Comparison of ENCODE assay signal across 9 mouse cellular contexts in the genomic region with DNA sequence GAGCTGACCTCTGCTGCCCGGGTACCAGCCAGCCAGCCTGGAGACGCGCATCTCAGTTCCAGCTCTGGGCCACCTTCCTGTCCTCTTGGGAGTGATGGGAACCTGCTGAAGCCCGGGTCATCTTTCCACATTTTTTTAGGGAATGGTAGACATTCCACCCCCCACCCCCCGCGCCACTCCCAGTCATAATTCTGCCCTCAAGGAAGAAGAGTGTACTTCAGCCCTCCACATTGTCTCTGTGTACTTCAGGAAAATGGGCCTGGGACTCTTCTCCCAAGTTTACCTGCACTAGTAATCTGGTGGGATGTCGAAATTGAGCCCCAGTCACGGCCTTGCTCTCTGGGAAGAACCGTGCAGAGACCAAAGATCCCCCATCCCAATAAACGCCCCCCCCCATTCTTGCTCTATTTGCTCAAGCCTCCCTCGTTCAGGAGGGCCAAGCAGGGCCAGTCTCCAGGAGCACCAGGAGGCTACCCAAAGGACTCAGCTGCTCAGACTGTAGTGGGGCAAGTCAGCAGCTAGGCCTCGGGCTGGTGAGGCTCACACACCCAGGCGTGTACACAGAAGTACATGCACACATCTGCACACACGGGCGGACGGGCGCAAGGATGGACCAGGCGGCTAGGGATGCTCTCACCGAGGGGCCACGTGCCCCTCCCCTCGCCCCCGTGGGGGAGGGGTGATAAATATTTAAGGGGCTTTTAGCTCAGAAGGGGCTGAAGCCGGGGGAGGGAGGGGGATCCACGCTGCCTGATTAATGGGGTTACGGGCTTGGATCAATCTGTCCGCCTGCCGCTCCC. TPM values are rescaled to one million over a fixed set of nuclear protein-coding genes. Genes with fewer than 3 reads are reported as not detected.
DNase-seq lines count a peak whose midpoint lies in the region; ATAC-seq and TF ChIP-seq lines count a peak whose summit lies in the region.
"Not testable (repeated sequence)": the region's sequence is repeated elsewhere in the genome, so short reads cannot be mapped to it uniquely, and the experiment has no call there.
"Had no signal": no experiment of that assay in that cellular context is flagged by ENCODE, and none has a peak within 500 bp of the region (broad histone marks: within the 10 kb centered on the region; RNA-seq: fewer than 3 reads in every experiment).

No protein-coding gene starts in this region.

- not testable (repeated sequence) for TF ChIP-seq CTCF in brain, embryonic 14.5 days (IDR thresholded peaks at IDR 0.05; ENCODE audit: borderline replicate concordance, extremely low read depth, insufficient read depth, insufficient read length); lung, embryonic 14.5 days (IDR thresholded peaks at IDR 0.05; ENCODE audit: low read depth)

- H3K4me3 ChIP-seq in forebrain, embryonic 10.5 days: peak overlapping the region; percentile 32; the same call in 1 of the 2 replicates
- 0 out of 2 replicates have a peak overlapping the region, but pooled peaks have one; percentile 24 for H3K4me3 ChIP-seq in heart, embryonic 10.5 days
- H3K4me3 ChIP-seq in hindbrain, embryonic 13.5 days; midbrain, embryonic 16.5 days (ENCODE audit: low read depth, low read length): not testable (repeated sequence)
- 0 out of 2 replicates have a peak overlapping the region, but pooled peaks have one; percentile 12 for H3K4me3 ChIP-seq in lung, embryonic 14.5 days (ENCODE audit: low read depth, low read length)

- peak overlapping the region; percentile 40 for H3K4me2 ChIP-seq in hindbrain, embryonic 13.5 days
- H3K4me2 ChIP-seq in lung, embryonic 14.5 days: peak overlapping the region; percentile 46
- H3K4me2 ChIP-seq in midbrain, embryonic 16.5 days (ENCODE audit: low read length): peak overlapping the region; percentile 25; the same call in 1 of the 2 replicates

- peaks cover 13% of the 10 kb centered on the region for H3K27me3 ChIP-seq in forebrain, embryonic 10.5 days (ENCODE audit: poor library complexity, severe bottlenecking)
- peaks cover 24% of the 10 kb centered on the region; the same call in 1 of the 2 replicates for H3K27me3 ChIP-seq in heart, embryonic 10.5 days (ENCODE audit: insufficient read depth, poor library complexity, severe bottlenecking)
- not testable (repeated sequence) for H3K27me3 ChIP-seq in hindbrain, embryonic 13.5 days; lung, embryonic 14.5 days (ENCODE audit: insufficient read depth, low read length); midbrain, embryonic 16.5 days (ENCODE audit: control insufficient read depth, insufficient read depth, low read depth, low read length)

- not testable (repeated sequence) for H3K9me3 ChIP-seq in forebrain, embryonic 10.5 days; heart, embryonic 10.5 days; hindbrain, embryonic 13.5 days; lung, embryonic 14.5 days (ENCODE audit: low read depth, low read length); midbrain, embryonic 16.5 days (replicated peaks; ENCODE audit: control insufficient read depth, low read length, poor library complexity, severe bottlenecking)

- H3K36me3 ChIP-seq in forebrain, embryonic 10.5 days (replicated peaks): peaks cover 26% of the 10 kb centered on the region
- H3K36me3 ChIP-seq in heart, embryonic 10.5 days; hindbrain, embryonic 13.5 days; lung, embryonic 14.5 days (ENCODE audit: insufficient read depth); midbrain, embryonic 16.5 days (ENCODE audit: control insufficient read depth, insufficient read depth, low read length): not testable (repeated sequence)

- TF ChIP-seq POLR2A in brain, embryonic 14.5 days (IDR thresholded peaks at IDR 0.05; ENCODE audit: borderline replicate concordance, extremely low read depth, insufficient read depth, insufficient read length, poor library complexity, severe bottlenecking): not testable (repeated sequence)

- WGBS in forebrain, embryonic 10.5 days: under 1% methylated on average over 26 of the region's 27 CpGs
- under 1% methylated on average over 26 of the region's 27 CpGs for WGBS in heart, embryonic 10.5 days
- 1% methylated on average over 23 of the region's 27 CpGs for WGBS in hindbrain, embryonic 13.5 days
- 6% methylated on average over 22 of the region's 27 CpGs for WGBS in lung, embryonic 14.5 days
- WGBS in midbrain, embryonic 16.5 days: 4% methylated on average over 22 of the region's 27 CpGs

- H3K9ac ChIP-seq in hindbrain, embryonic 13.5 days; lung, embryonic 14.5 days; midbrain, embryonic 16.5 days (ENCODE audit: low read depth, low read length): not testable (repeated sequence)

- H3K4me1 ChIP-seq in forebrain, embryonic 10.5 days: peaks cover 82% of the 10 kb centered on the region
- H3K4me1 ChIP-seq in heart, embryonic 10.5 days: peaks cover 33% of the 10 kb centered on the region
- H3K4me1 ChIP-seq in hindbrain, embryonic 13.5 days (replicated peaks): peaks cover 53% of the 10 kb centered on the region
- peaks cover 18% of the 10 kb centered on the region for H3K4me1 ChIP-seq in lung, embryonic 14.5 days (ENCODE audit: insufficient read depth)
- peaks cover 15% of the 10 kb centered on the region; the same call in 1 of the 2 replicates for H3K4me1 ChIP-seq in midbrain, embryonic 16.5 days (ENCODE audit: control insufficient read depth, insufficient read depth, low read length)

- peak; percentile 76 for DNase-seq in brain, embryonic 14.5 days (ENCODE audit: low read depth)
- DNase-seq in forebrain, embryonic 10.5 days (ENCODE audit: extremely low spot score, low spot score); heart, embryonic 10.5 days (ENCODE audit: low spot score); lung, embryonic 14.5 days: not testable (repeated sequence)
- peak; percentile 19 for DNase-seq in kidney, postnatal 10 days
- DNase-seq in retina, postnatal 1 day: peak; percentile 72

- peak; percentile 29 for ATAC-seq in hindbrain, embryonic 13.5 days (ENCODE audit: low FRiP score)
- peak; percentile 29 for ATAC-seq in lung, embryonic 14.5 days (ENCODE audit: insufficient read depth)
- 0 out of 2 replicates have a peak, but pooled peaks have one; percentile 13 for ATAC-seq in midbrain, embryonic 16.5 days

- peak overlapping the region; percentile 85 for H3K27ac ChIP-seq in forebrain, embryonic 10.5 days
- H3K27ac ChIP-seq in heart, embryonic 10.5 days: not testable (repeated sequence)
- H3K27ac ChIP-seq in hindbrain, embryonic 13.5 days: peak overlapping the region; percentile 81
- peak overlapping the region; percentile 24; the same call in 1 of the 2 replicates for H3K27ac ChIP-seq in lung, embryonic 14.5 days (ENCODE audit: low read depth)
- H3K27ac ChIP-seq in midbrain, embryonic 16.5 days (ENCODE audit: low read length): peak overlapping the region; percentile 38

RNA-seq across cellular contexts. Expression of a gene that starts 12.6 kb away (rescaled TPM):
- polyA plus RNA-seq in brain, embryonic 14.5 days (2012; rRNA removed): 62.2 and 109 TPM in 2 replicates
- polyA plus RNA-seq in forebrain, embryonic 10.5 days (2016; fragmentation: Nextera tagmentation; extraction: Ambion mirVana): 19.4 and 21.9 TPM in 2 replicates
- polyA plus RNA-seq in heart, embryonic 10.5 days (2016; fragmentation: Nextera tagmentation; extraction: Ambion mirVana): 2.6 and 8.9 TPM in 2 replicates
- polyA plus RNA-seq in hindbrain, embryonic 13.5 days (2015; fragmentation: Nextera tagmentation; extraction: Ambion mirVana): 24.4 and 27.8 TPM in 2 replicates
- 8.2 and 9.6 TPM in 2 replicates for polyA plus RNA-seq in lung, embryonic 14.5 days (2014; fragmentation: Nextera tagmentation; extraction: Ambion mirVana)
- polyA plus RNA-seq in midbrain, embryonic 16.5 days (2015; fragmentation: Nextera tagmentation; extraction: Ambion mirVana): 28.1 and 28.3 TPM in 2 replicates
- polyA plus RNA-seq: inflammation-experienced regulatory T-cells, adult 6 months had no signal

RNA-seq across cellular contexts. Expression of a gene that starts 15.5 kb away (rescaled TPM):
- 31.3 and 32.5 TPM in 2 replicates for polyA plus RNA-seq in brain, embryonic 14.5 days (2012; rRNA removed)
- polyA plus RNA-seq in forebrain, embryonic 10.5 days (2016; fragmentation: Nextera tagmentation; extraction: Ambion mirVana): 82.0 and 90.0 TPM in 2 replicates
- polyA plus RNA-seq in heart, embryonic 10.5 days (2016; fragmentation: Nextera tagmentation; extraction: Ambion mirVana): 144 and 147 TPM in 2 replicates
- 47.6 and 48.5 TPM in 2 replicates for polyA plus RNA-seq in hindbrain, embryonic 13.5 days (2015; fragmentation: Nextera tagmentation; extraction: Ambion mirVana)
- polyA plus RNA-seq in lung, embryonic 14.5 days (2014; fragmentation: Nextera tagmentation; extraction: Ambion mirVana): 111 and 129 TPM in 2 replicates
- polyA plus RNA-seq in midbrain, embryonic 16.5 days (2015; fragmentation: Nextera tagmentation; extraction: Ambion mirVana): 31.5 and 36.3 TPM in 2 replicates

RNA-seq across cellular contexts. Expression of a gene that starts 29.0 kb away (rescaled TPM):
- polyA plus RNA-seq in brain, embryonic 14.5 days (2012; rRNA removed): 53.9 and 79.7 TPM in 2 replicates
- 97.3 and 98.1 TPM in 2 replicates for polyA plus RNA-seq in forebrain, embryonic 10.5 days (2016; fragmentation: Nextera tagmentation; extraction: Ambion mirVana)
- polyA plus RNA-seq in heart, embryonic 10.5 days (2016; fragmentation: Nextera tagmentation; extraction: Ambion mirVana): 54.5 and 71.3 TPM in 2 replicates
- polyA plus RNA-seq in hindbrain, embryonic 13.5 days (2015; fragmentation: Nextera tagmentation; extraction: Ambion mirVana): 63.0 and 66.8 TPM in 2 replicates
- 87.1 and 90.3 TPM in 2 replicates for polyA plus RNA-seq in lung, embryonic 14.5 days (2014; fragmentation: Nextera tagmentation; extraction: Ambion mirVana)
- 52.3 and 52.4 TPM in 2 replicates for polyA plus RNA-seq in midbrain, embryonic 16.5 days (2015; fragmentation: Nextera tagmentation; extraction: Ambion mirVana)

RNA-seq across cellular contexts. Expression of a gene that starts 38.6 kb away (rescaled TPM):
- 157 and 186 TPM in 2 replicates for polyA plus RNA-seq in brain, embryonic 14.5 days (2012; rRNA removed)
- 141 and 142 TPM in 2 replicates for polyA plus RNA-seq in forebrain, embryonic 10.5 days (2016; fragmentation: Nextera tagmentation; extraction: Ambion mirVana)
- polyA plus RNA-seq in heart, embryonic 10.5 days (2016; fragmentation: Nextera tagmentation; extraction: Ambion mirVana): 143 and 146 TPM in 2 replicates
- polyA plus RNA-seq in hindbrain, embryonic 13.5 days (2015; fragmentation: Nextera tagmentation; extraction: Ambion mirVana): 301 and 303 TPM in 2 replicates
- polyA plus RNA-seq in lung, embryonic 14.5 days (2014; fragmentation: Nextera tagmentation; extraction: Ambion mirVana): 103 and 106 TPM in 2 replicates
- 295 and 313 TPM in 2 replicates for polyA plus RNA-seq in midbrain, embryonic 16.5 days (2015; fragmentation: Nextera tagmentation; extraction: Ambion mirVana)

RNA-seq across cellular contexts. Expression of a gene that starts 44.2 kb away (rescaled TPM):
- 124 and 147 TPM in 2 replicates for polyA plus RNA-seq in brain, embryonic 14.5 days (2012; rRNA removed)
- 19.7 and 21.3 TPM in 2 replicates for polyA plus RNA-seq in forebrain, embryonic 10.5 days (2016; fragmentation: Nextera tagmentation; extraction: Ambion mirVana)
- 5.3 and 8.9 TPM in 2 replicates for polyA plus RNA-seq in heart, embryonic 10.5 days (2016; fragmentation: Nextera tagmentation; extraction: Ambion mirVana)
- polyA plus RNA-seq in hindbrain, embryonic 13.5 days (2015; fragmentation: Nextera tagmentation; extraction: Ambion mirVana): 92.0 and 95.2 TPM in 2 replicates
- 11.5 and 15.4 TPM in 2 replicates for polyA plus RNA-seq in lung, embryonic 14.5 days (2014; fragmentation: Nextera tagmentation; extraction: Ambion mirVana)
- 103 and 120 TPM in 2 replicates for polyA plus RNA-seq in midbrain, embryonic 16.5 days (2015; fragmentation: Nextera tagmentation; extraction: Ambion mirVana)
- polyA plus RNA-seq: inflammation-experienced regulatory T-cells, adult 6 months had no signal
